Mouse (Mus musculus): Measurements from ENCODE around the gene Ube2l3.
A peak's percentile ranks its signal among the peaks of the same experiment; 100 is the strongest.

The Ube2l3 gene

GRCm38 (mm10) chr16:17146772-17147235 lies 55.6 kb downstream of the Ube2l3 start, which contains the start of gene Ccdc116:
Ccdc116 (minus strand) TSS chr16:17147229.
- DNase-seq: peak; percentile 82

GRCm38 (mm10) chr16:17144339-17144738 lies 58.1 kb downstream of the Ube2l3 start, which contains the start of gene Ydjc:
Ydjc (plus strand) TSS chr16:17144621.
- no peak for DNase-seq

GRCm38 (mm10) chr16:17137355-17137754 lies 65.1 kb downstream of the Ube2l3 start:
- no peak for DNase-seq

GRCm38 (mm10) chr16:17132906-17133200 lies 69.6 kb downstream of the Ube2l3 start:
- DNase-seq: no peak

GRCm38 (mm10) chr16:17132089-17132905 lies 70.2 kb downstream of the Ube2l3 start, which contains the start of gene Sdf2l1:
Sdf2l1 (minus strand) TSS chr16:17132383.
- DNase-seq: peak; percentile 98

GRCm38 (mm10) chr16:17131191-17132088 lies 71.0 kb downstream of the Ube2l3 start:
- DNase-seq: peak; percentile 17

- peak; percentile 65 for DNase-seq
Measured at GRCm38 (mm10) chr16:17127292-17127691, 75.2 kb downstream of the Ube2l3 start.

- peak; percentile 81 for DNase-seq
Measured at GRCm38 (mm10) chr16:17124871-17125520, 77.5 kb downstream of the Ube2l3 start, which contains the start of gene 2610318N02Rik. 2610318N02Rik (minus strand) TSS chr16:17125167.

- DNase-seq: no peak
Measured at GRCm38 (mm10) chr16:17124119-17124870, 78.2 kb downstream of the Ube2l3 start.

GRCm38 (mm10) chr16:17121569-17121968 lies 80.9 kb downstream of the Ube2l3 start:
- no peak for DNase-seq

- DNase-seq: no peak
Measured at GRCm38 (mm10) chr16:17117309-17117799, 85.1 kb downstream of the Ube2l3 start.

GRCm38 (mm10) chr16:17110771-17111743 lies 91.4 kb downstream of the Ube2l3 start, which contains the start of gene Ppil2:
Ppil2 (minus strand) TSS chr16:17111257.
- peak; percentile 81 for DNase-seq

GRCm38 (mm10) chr16:17104600-17104999 lies 97.8 kb downstream of the Ube2l3 start:
- DNase-seq: no peak

- peak; percentile 23 for DNase-seq
Measured at GRCm38 (mm10) chr16:17102630-17103220, 99.7 kb downstream of the Ube2l3 start.

Data from kidney, postnatal 14 days (tissue).